Mouse (Mus musculus): ENCODE data around the gene Nxf3. TPM values are rescaled to one million over a fixed set of nuclear protein-coding genes. Genes with fewer than 3 reads are reported as not detected.

The Nxf3 gene
- polyA plus RNA-seq (2014; fragmentation: Illumina TruSeq; extraction: RNeasy Lipid Tissue Mini Kit (QIAGEN cat#74804)) = 1.4 TPM

GRCm38 (mm10) chrX:136085155-136085554, at the start of gene Nxf3:
Gene Nxf3 (minus strand): TSS chrX:136085255.

GRCm38 (mm10) chrX:136068020-136068419, 17.0 kb downstream of the Nxf3 start, which contains the start of gene Bex2:
Gene Bex2 (minus strand): TSS chrX:136068236.

GRCm38 (mm10) chrX:136032799-136033763, 52.0 kb downstream of the Nxf3 start, which contains the start of gene Arxes1:
Gene Arxes1 (plus strand): TSS chrX:136033367.

Other genes with a start within 250 kb of the Nxf3 start
- 44.2 TPM for gene Gprasp2, start 246.2 kb downstream of the Nxf3 start, polyA plus RNA-seq (2014; fragmentation: Illumina TruSeq; extraction: RNeasy Lipid Tissue Mini Kit (QIAGEN cat#74804))
- gene Arxes2, start 91.4 kb downstream of the Nxf3 start, polyA plus RNA-seq (2014; fragmentation: Illumina TruSeq; extraction: RNeasy Lipid Tissue Mini Kit (QIAGEN cat#74804)) = 390 TPM
- gene Arxes1, start 51.9 kb downstream of the Nxf3 start, polyA plus RNA-seq (2014; fragmentation: Illumina TruSeq; extraction: RNeasy Lipid Tissue Mini Kit (QIAGEN cat#74804)) = 21.4 TPM
- 5.5 TPM for gene Bex2, start 17.0 kb downstream of the Nxf3 start, polyA plus RNA-seq (2014; fragmentation: Illumina TruSeq; extraction: RNeasy Lipid Tissue Mini Kit (QIAGEN cat#74804))
- gene Bex4, start 53.7 kb upstream of the Nxf3 start, polyA plus RNA-seq (2014; fragmentation: Illumina TruSeq; extraction: RNeasy Lipid Tissue Mini Kit (QIAGEN cat#74804)) = 419 TPM
- 404 TPM for gene Tceal8, start 87.1 kb upstream of the Nxf3 start, polyA plus RNA-seq (2014; fragmentation: Illumina TruSeq; extraction: RNeasy Lipid Tissue Mini Kit (QIAGEN cat#74804))
- 3.9 TPM for gene Tceal5, start 118.6 kb upstream of the Nxf3 start, polyA plus RNA-seq (2014; fragmentation: Illumina TruSeq; extraction: RNeasy Lipid Tissue Mini Kit (QIAGEN cat#74804))
- 0.86 TPM for gene Tceal7, start 129.5 kb upstream of the Nxf3 start, polyA plus RNA-seq (2014; fragmentation: Illumina TruSeq; extraction: RNeasy Lipid Tissue Mini Kit (QIAGEN cat#74804))
- gene Bex1, start 130.3 kb upstream of the Nxf3 start, polyA plus RNA-seq (2014; fragmentation: Illumina TruSeq; extraction: RNeasy Lipid Tissue Mini Kit (QIAGEN cat#74804)) = 21.6 TPM
- gene Tceal9, start 159.8 kb upstream of the Nxf3 start, polyA plus RNA-seq (2014; fragmentation: Illumina TruSeq; extraction: RNeasy Lipid Tissue Mini Kit (QIAGEN cat#74804)) = 3,793 TPM
- 67.7 TPM for gene Bex3, start 185.0 kb upstream of the Nxf3 start, polyA plus RNA-seq (2014; fragmentation: Illumina TruSeq; extraction: RNeasy Lipid Tissue Mini Kit (QIAGEN cat#74804))